Mouse (Mus musculus) ES-Bruce4 (cell line): ENCODE measurements around the gene Gm13697. TPM values are rescaled to one million over a fixed set of nuclear protein-coding genes. Genes with fewer than 3 reads are reported as not detected.

Source experiments
- H3K27ac ChIP-seq: 2 replicates; pipeline ENCODE4 v1.5.1; 2012; ENCODE audit warnings: low read length, inconsistent platforms; ENCODE audit not compliant: insufficient read depth
- H3K27me3 ChIP-seq: 2 replicates; pipeline ENCODE4 v1.6.1; 2012; ENCODE audit warnings: mild to moderate bottlenecking, low read length, inconsistent platforms; ENCODE audit not compliant: control insufficient read depth, poor library complexity, insufficient read depth, severe bottlenecking
- H3K36me3 ChIP-seq: 2 replicates; pipeline ENCODE4 v1.6.1; 2012; ENCODE audit warnings: inconsistent platforms, mild to moderate bottlenecking, low read length, moderate library complexity; ENCODE audit not compliant: control insufficient read depth, poor library complexity, insufficient read depth, severe bottlenecking
- H3K4me1 ChIP-seq: one replicate; pipeline ENCODE4 v1.8.1; 2011; ENCODE audit warnings: low read length; ENCODE audit not compliant: control insufficient read depth, insufficient read depth
- H3K4me3 ChIP-seq: 2 replicates; pipeline ENCODE4 v1.5.1; 2011; ENCODE audit warnings: low read depth, mild to moderate bottlenecking, low read length
- H3K9ac ChIP-seq: 2 replicates; pipeline ENCODE4 v1.6.1; 2012; ENCODE audit warnings: low read depth, mild to moderate bottlenecking, inconsistent platforms; ENCODE audit not compliant: poor library complexity, severe bottlenecking
- H3K9me3 ChIP-seq: replicated peaks from 2 replicates; pipeline ENCODE4 v1.6.1; 2012; ENCODE audit warnings: mild to moderate bottlenecking, low read length, inconsistent platforms; ENCODE audit not compliant: control insufficient read depth, poor library complexity, insufficient read depth, severe bottlenecking
- CTCF ChIP-seq: IDR thresholded peaks from one replicate; pipeline ENCODE4 v1.8.1; 2011; ENCODE audit warnings: low read depth, low read length
- EP300 ChIP-seq: IDR thresholded peaks from 2 replicates; pipeline ENCODE4 v1.6.1; 2011; ENCODE audit warnings: low read depth, low read length; ENCODE audit not compliant: insufficient read depth
- POLR2A ChIP-seq: IDR thresholded peaks from one replicate; pipeline ENCODE4 v1.8.1; 2011; ENCODE audit warnings: low read length; ENCODE audit not compliant: insufficient read depth
- polyA plus RNA-seq: library from polyadenylated mRNA; stranded (reverse); fragments of >200 nt; gene quantifications from 2 replicates; pipeline ENCODE4 v1.2.4, GENCODE M21; 2011; ENCODE audit warnings: low read depth; ENCODE audit not compliant: missing spikeins, insufficient read depth, insufficient read length

Gene Gm13697
- polyA plus RNA-seq, 1 experiment: not detected

DNA sequence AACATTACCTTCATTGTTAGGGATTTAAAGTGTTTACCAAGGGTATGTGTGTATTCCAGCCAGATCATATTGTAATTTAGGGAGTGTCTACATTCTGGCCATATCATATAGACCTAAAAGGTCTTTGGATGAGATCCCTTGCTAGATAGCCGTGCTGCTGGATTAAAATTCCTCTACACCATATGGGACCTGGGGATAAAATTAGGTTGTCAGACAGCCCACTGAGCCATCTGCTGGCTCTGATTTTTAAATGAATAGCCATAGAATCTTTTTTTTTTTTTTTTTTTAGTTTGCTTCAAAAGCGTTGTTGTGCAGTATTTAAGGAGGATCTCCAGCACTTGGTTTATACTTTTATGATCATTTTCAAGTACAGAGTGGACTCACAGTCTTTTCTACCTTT, 48.0 kb downstream of the Gm13697 start:
- no peak overlapping the region for H3K27ac ChIP-seq
- H3K36me3 ChIP-seq: no peaks in the 10 kb centered on the region
- H3K9me3 ChIP-seq: no peaks in the 10 kb centered on the region
- TF ChIP-seq EP300: no peak
- TF ChIP-seq CTCF: no peak
- no peak for TF ChIP-seq POLR2A
- H3K4me3 ChIP-seq: no peak overlapping the region
- no peak overlapping the region for H3K9ac ChIP-seq
- H3K27me3 ChIP-seq: no peaks in the 10 kb centered on the region
- H3K4me1 ChIP-seq: no peaks in the 10 kb centered on the region

DNA sequence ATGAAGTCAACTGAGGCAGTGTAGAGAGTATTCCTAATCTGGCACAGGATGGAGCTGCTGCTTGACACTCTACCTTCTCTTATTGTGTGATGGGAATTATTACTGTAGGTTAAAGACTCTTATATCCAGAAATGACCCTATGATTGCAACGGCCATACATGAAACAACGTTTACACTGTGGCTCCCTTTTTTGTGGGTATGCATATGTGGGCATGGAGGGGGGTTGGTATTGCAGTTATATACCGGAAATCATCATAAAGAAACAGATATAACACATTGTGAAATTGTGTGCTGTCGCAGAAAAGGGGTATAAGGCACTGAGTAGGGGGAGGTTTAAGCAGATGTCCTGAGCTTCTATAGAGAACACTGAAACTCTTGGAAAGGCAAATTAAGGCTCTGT, 51.5 kb downstream of the Gm13697 start:
- Histone ChIP-seq H3K27ac (no peak overlapping the region), H3K4me3 (no peak overlapping the region), H3K9me3 (no peaks in the 10 kb centered on the region), H3K9ac (no peak overlapping the region), H3K27me3 (no peaks in the 10 kb centered on the region), H3K4me1 (no peaks in the 10 kb centered on the region), H3K36me3 (no peaks in the 10 kb centered on the region)
- TF ChIP-seq EP300: no peak
- no peak for TF ChIP-seq CTCF
- TF ChIP-seq POLR2A: no peak

Other genes starting within 250 kb of the Gm13697 start
- 2.5 and 2.7 TPM in 2 replicates for gene Fam171b, start 172.1 kb upstream of the Gm13697 start, polyA plus RNA-seq
- gene Zswim2, start 43.5 kb upstream of the Gm13697 start, polyA plus RNA-seq: not detected in 2 replicates
- not detected in 2 replicates for gene Gm13698, start 29.1 kb upstream of the Gm13697 start, polyA plus RNA-seq
- gene Gm13693, start 23.2 kb upstream of the Gm13697 start, polyA plus RNA-seq: not detected in 2 replicates
- not detected in 2 replicates for gene Gm13695, start 17.4 kb upstream of the Gm13697 start, polyA plus RNA-seq
- gene Gm13696, start 11.6 kb upstream of the Gm13697 start, polyA plus RNA-seq: not detected in 2 replicates
- gene Gm13694, start 5.8 kb upstream of the Gm13697 start, polyA plus RNA-seq: not detected in 2 replicates
- gene Gm13691, start 5.8 kb downstream of the Gm13697 start, polyA plus RNA-seq: not detected in 2 replicates